Mouse (Mus musculus) heart, postnatal 0 days (tissue): ENCODE measurements at regions not wholly inside any gene's neighbourhood (a gene's known extent, or its start where the extent isn't known, plus 50 kb on each side); places are given as distances from the start of the nearest gene placed in this dataset.

ENCODE experiments used
- ATAC-seq: fragments of 200-750 bp; cut with Nextera tagmentation; 2 replicates; pipeline ENCODE4 v1.8.0; 2017; ENCODE audit warnings: low read depth, moderate number of reproducible peaks, moderate library complexity; ENCODE audit not compliant: insufficient read depth
- DNase-seq: peaks from one replicate; pipeline ENCODE4 v3.0.0-alpha.2; 2016; ENCODE audit warnings: low spot score
- H3K27ac ChIP-seq: fragments of 300-500 bp; sonication (generic); 2 replicates; pipeline ENCODE4 v1.5.1; 2014; ENCODE audit warnings: low read depth, mild to moderate bottlenecking
- H3K27me3 ChIP-seq: fragments of 300-500 bp; sonication (generic); 2 replicates; pipeline ENCODE4 v1.6.1; 2014; ENCODE audit warnings: low read length, mixed read lengths; ENCODE audit not compliant: control insufficient read depth, insufficient read depth
- H3K36me3 ChIP-seq: fragments of 300-500 bp; sonication (generic); replicated peaks from 2 replicates; pipeline ENCODE4 v1.6.1; 2014; ENCODE audit warnings: low read length, mixed read lengths; ENCODE audit not compliant: control insufficient read depth, insufficient read depth
- H3K4me1 ChIP-seq: fragments of 300-500 bp; sonication (generic); 2 replicates; pipeline ENCODE4 v1.6.1; 2014; ENCODE audit warnings: antibody characterized with exemption; ENCODE audit not compliant: control insufficient read depth, insufficient read depth
- H3K4me2 ChIP-seq: fragments of 300-500 bp; sonication (generic); 2 replicates; pipeline ENCODE4 v1.6.1; 2014; ENCODE audit warnings: low read depth, mild to moderate bottlenecking, low read length, moderate library complexity
- H3K4me3 ChIP-seq: fragments of 300-500 bp; sonication (generic); 2 replicates; pipeline ENCODE4 v1.5.1; 2014; ENCODE audit warnings: low read depth, low read length
- H3K9ac ChIP-seq: fragments of 300-500 bp; sonication (generic); replicated peaks from 2 replicates; pipeline ENCODE4 v1.6.1; 2014; ENCODE audit warnings: low read depth, low read length, mixed read lengths
- H3K9me3 ChIP-seq: fragments of 300-500 bp; sonication (generic); replicated peaks from 2 replicates; pipeline ENCODE4 v1.6.1; 2016; ENCODE audit warnings: low read length; ENCODE audit not compliant: control insufficient read depth
- CTCF ChIP-seq: IDR thresholded peaks from 2 replicates; pipeline ENCODE4 v1.5.1; 2016; ENCODE audit warnings: antibody characterized with exemption, control low read depth, low read depth
- EP300 ChIP-seq: IDR thresholded peaks from 2 replicates; pipeline ENCODE4 v1.6.1; 2016; ENCODE audit warnings: antibody characterized with exemption, low read depth
- WGBS: fragments of 180-500 bp; shearing (Covaris S2); extraction: QIAGEN DNeasy Blood & Tissue Kit; methylation state at CpG from one replicate; pipeline ENCODE4 v1.1.7; 2014; 5-methylcytosine and 5-hydroxymethylcytosine counted together

DNA sequence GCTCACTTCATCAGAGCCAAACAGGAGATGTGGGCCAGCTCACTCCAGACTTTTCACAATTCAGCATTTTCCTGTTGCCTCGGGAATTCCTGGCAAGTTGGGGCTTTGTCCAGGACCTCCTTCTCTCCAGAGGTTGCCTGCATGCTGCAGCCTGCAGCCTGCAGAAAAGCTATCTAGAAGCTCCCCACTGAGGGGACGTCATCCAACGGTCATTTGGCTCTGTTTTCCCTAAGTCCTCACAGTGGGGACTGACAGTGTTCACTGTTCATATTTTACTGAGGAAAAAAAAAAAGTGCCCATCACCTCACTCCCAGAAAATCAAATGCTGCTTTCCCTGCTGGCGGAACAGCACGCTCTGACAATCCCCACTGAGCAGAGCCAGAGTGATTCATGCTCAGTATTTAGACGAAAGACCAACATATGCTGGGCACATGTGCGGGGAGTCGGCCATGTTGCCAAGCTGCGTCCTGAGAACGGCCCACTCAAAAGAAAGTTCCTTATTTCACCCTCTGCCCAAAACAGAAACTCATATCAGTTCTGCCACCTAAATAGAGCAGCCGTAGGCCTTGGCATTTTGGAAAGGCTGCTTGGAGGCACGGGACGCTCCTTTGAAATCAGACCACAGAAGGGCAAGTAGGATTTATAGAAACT, 105.3 kb downstream of the Mis18a start:
- Histone ChIP-seq H3K4me2 (no peak overlapping the region), H3K4me1 (peaks cover 7% of the 10 kb centered on the region), H3K27me3 (no peaks in the 10 kb centered on the region), H3K4me3 (no peak overlapping the region), H3K9ac (no peak overlapping the region), H3K27ac (no peak overlapping the region), H3K36me3 (no peaks in the 10 kb centered on the region), H3K9me3 (no peaks in the 10 kb centered on the region)
- DNase-seq = no peak
- WGBS = 68% methylated on average over 13 of the region's 13 CpGs
- no peak for ATAC-seq
- TF ChIP-seq CTCF = no peak
- no peak for TF ChIP-seq EP300

DNA sequence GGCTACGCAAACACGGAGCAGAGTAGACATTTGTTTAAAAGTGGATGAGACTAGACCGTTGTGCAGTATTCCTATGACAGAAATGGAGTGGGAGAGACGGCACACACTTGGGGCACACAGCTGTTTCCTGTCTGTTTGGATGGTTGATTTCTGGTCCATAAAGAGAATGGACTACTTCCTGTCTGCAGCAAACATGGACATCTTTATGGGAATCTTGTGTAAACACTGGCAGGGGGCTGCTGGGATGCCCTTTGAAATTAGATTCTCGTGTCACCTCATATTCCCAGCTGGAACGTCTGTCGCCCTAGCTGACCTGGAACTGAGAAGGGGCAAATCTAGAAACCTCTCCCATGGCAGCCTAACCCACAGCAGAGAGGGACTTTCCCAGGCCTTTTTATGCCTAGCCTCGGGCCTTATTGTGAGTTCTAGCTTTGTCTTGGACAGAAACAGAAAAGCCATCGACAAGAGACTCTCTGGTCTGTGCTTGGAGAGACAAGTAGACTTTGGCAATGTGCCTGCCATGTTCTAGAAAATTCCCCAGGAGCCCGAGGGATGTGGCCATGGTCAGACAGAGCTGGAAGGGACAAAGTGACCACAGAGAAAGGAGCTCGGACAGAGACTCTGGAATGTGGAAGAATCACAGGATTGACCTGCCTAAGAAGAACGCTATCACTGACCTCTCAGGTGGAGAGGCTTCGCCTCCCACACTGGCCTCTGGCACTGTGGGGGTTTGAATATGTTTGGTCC, 107.5 kb downstream of the Mis18a start:
- Histone ChIP-seq H3K4me1 (peaks cover 5% of the 10 kb centered on the region), H3K27ac (no peak overlapping the region), H3K9ac (no peak overlapping the region), H3K9me3 (no peaks in the 10 kb centered on the region), H3K4me2 (no peak overlapping the region), H3K27me3 (no peaks in the 10 kb centered on the region), H3K4me3 (no peak overlapping the region), H3K36me3 (no peaks in the 10 kb centered on the region)
- no peak for DNase-seq
- no peak for ATAC-seq
- 63% methylated on average over 13 of the region's 13 CpGs for WGBS
- no peak for TF ChIP-seq CTCF
- TF ChIP-seq EP300 = no peak

DNA sequence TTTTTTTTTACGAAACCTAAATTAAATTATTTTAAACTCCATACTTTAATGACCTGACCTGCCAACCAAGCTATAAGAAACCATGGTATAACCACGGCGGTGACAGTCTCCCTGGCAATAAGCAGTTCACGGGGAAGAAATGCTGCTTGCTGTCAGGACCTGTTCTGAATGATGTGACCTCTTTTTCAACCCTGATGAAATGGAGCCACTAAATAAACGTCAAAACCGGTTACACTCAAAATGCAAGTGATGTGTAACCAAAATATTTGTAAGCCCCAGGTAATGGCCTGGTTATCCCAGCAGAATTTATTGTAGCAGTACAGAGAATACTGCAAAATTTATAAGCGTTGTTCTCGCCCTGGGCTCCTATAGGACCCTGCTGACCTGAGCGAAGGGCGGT, 111.4 kb downstream of the Mis18a start:
- ATAC-seq (no peak), DNase-seq (no peak)
- no peak for TF ChIP-seq CTCF
- TF ChIP-seq EP300 = no peak
- no peak overlapping the region for H3K4me3 ChIP-seq
- H3K36me3 ChIP-seq = no peaks in the 10 kb centered on the region
- WGBS = 82% methylated on average over 10 of the region's 10 CpGs
- no peaks in the 10 kb centered on the region for H3K9me3 ChIP-seq
- H3K27ac ChIP-seq = no peak overlapping the region
- no peak overlapping the region for H3K4me2 ChIP-seq
- H3K27me3 ChIP-seq = no peaks in the 10 kb centered on the region
- H3K9ac ChIP-seq = no peak overlapping the region
- no peaks in the 10 kb centered on the region for H3K4me1 ChIP-seq

DNA sequence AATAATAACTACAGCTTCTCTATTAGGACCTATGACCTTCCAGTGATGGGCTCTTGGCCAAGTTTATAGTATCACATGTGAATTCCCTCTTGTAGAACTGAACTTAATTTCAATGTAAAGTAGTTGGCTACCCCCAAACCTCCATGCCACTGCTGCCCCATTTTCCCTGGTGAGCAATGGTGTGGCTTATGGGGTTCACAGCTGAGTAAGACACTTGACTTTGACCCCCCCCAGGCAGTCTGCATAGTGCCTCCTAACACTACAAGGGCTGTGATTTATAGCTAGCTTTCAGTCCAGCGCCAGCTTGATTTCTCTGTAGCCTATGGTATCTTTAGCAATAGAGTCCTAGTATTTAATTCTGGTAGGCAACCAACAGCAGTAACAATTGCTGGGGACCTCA, 113.1 kb downstream of the Mis18a start:
- H3K4me1 ChIP-seq = no peaks in the 10 kb centered on the region
- no peaks in the 10 kb centered on the region for H3K36me3 ChIP-seq
- no peak overlapping the region for H3K27ac ChIP-seq
- DNase-seq (no peak), ATAC-seq (no peak)
- no peaks in the 10 kb centered on the region for H3K27me3 ChIP-seq
- H3K9ac ChIP-seq = no peak overlapping the region
- no peaks in the 10 kb centered on the region for H3K9me3 ChIP-seq
- H3K4me3 ChIP-seq = no peak overlapping the region
- TF ChIP-seq EP300 (no peak), CTCF (no peak)
- WGBS = 90% methylated on average over 1 of the region's 1 CpGs
- H3K4me2 ChIP-seq = no peak overlapping the region

DNA sequence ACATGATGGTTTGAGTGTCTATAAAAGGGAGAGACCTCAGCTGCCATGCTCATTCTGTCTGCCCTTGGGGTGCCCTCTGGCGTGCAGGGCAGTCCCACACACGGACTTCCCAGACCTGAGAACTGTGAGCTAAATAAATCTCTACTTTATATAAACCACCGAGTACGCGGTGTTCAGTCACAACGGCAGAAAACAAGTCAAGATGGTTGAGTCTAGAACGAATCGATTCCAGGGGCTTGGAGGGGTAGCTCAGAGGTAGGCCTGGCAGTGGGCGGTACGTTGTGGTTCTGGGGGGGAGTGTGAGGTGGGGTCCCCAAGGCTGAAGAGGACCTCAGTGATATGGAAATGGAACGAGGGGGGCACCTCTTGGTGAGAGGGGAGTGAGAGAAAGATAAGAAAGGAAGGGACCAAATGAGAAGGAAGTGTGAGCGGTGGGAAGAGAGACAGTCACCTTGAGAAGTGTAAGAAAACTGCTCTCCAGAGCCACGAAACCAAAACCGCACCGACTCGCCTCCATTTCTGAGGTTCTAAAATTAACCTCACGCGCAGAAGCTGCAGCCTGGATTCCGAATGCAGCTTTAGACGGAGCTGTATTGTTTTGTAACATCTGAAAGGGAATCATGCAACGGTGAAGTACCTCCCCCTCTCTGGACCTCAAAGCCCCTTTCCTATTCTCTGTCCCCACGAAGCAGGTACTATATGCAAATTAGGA, 117.0 kb downstream of the Mis18a start:
- no peak overlapping the region for H3K27ac ChIP-seq
- TF ChIP-seq EP300 = no peak
- no peak for TF ChIP-seq CTCF
- H3K9ac ChIP-seq = no peak overlapping the region
- ATAC-seq = no peak
- H3K4me3 ChIP-seq = no peak overlapping the region
- DNase-seq = no peak
- H3K36me3 ChIP-seq = no peaks in the 10 kb centered on the region
- H3K9me3 ChIP-seq = no peaks in the 10 kb centered on the region
- H3K4me2 ChIP-seq = no peak overlapping the region
- WGBS = 72% methylated on average over 22 of the region's 22 CpGs
- H3K4me1 ChIP-seq = no peaks in the 10 kb centered on the region
- H3K27me3 ChIP-seq = no peaks in the 10 kb centered on the region
